Mouse (Mus musculus) central nervous system, embryonic 18 days (tissue): Measurements from ENCODE around the gene Egfem1. TPM values are rescaled to one million over a fixed set of nuclear protein-coding genes. Genes with fewer than 3 reads are reported as not detected.

Source experiments
- polyA plus RNA-seq: library from polyadenylated mRNA; depleted of rRNA; stranded (reverse); fragments of >200 nt; gene quantifications from 2 replicates; pipeline ENCODE4 v1.2.3, GENCODE M21; 2012; rRNA removed

Egfem1 gene
- 9.3 and 10.7 TPM in 2 replicates for polyA plus RNA-seq

DNA sequence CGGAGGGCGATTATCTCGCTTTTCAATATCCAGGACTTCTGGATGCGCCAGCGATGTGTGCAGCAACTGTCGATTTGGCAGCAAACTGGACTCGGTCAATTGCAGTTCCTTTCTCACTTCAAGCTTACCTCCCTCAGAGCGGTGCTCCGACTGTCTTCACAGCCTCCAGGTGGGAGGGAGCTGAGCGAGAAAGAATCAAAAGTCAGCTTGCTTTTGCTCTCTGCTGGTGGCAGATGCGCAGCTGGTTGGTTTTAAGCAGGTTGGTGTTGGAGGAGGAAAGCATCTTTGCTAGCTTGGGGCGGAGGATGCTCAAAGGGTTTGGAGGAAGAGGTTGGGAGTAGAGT lies at the start of gene Egfem1:
Egfem1 (plus strand) TSS at position 72 of the 344 bp plus-strand sequence.

Other genes with a start within 250 kb of the Egfem1 start
- gene Gm1527, start 189.4 kb upstream of the Egfem1 start, polyA plus RNA-seq: not detected in 2 replicates